Mouse (Mus musculus) forebrain, embryonic 15.5 days (tissue): ENCODE results near the gene 6430531B16Rik. TPM values are rescaled to one million over a fixed set of nuclear protein-coding genes. Genes with fewer than 3 reads are reported as not detected.

Experiments used
- ATAC-seq: fragments of 200-750 bp; cut with Nextera tagmentation; replicated peaks from 2 replicates; pipeline ENCODE4 v1.8.0; 2017; ENCODE audit warnings: mild to moderate bottlenecking, moderate TSS enrichment, moderate library complexity
- H3K27ac ChIP-seq: fragments of 300-500 bp; sonication (generic); replicated peaks from 2 replicates; pipeline ENCODE4 v1.5.1; 2015; ENCODE audit warnings: mild to moderate bottlenecking, inconsistent platforms
- H3K27me3 ChIP-seq: fragments of 300-500 bp; sonication (generic); 2 replicates; pipeline ENCODE4 v1.6.1; 2015; ENCODE audit warnings: inconsistent platforms
- H3K36me3 ChIP-seq: fragments of 300-500 bp; sonication (generic); 2 replicates; pipeline ENCODE4 v1.6.1; 2015; ENCODE audit warnings: mild to moderate bottlenecking, inconsistent platforms
- H3K4me1 ChIP-seq: fragments of 300-500 bp; sonication (generic); 2 replicates; pipeline ENCODE4 v1.6.1; 2015; ENCODE audit warnings: inconsistent platforms
- H3K4me2 ChIP-seq: fragments of 300-500 bp; sonication (generic); replicated peaks from 2 replicates; pipeline ENCODE4 v1.6.1; 2015; ENCODE audit warnings: mild to moderate bottlenecking, inconsistent platforms
- H3K4me3 ChIP-seq: fragments of 300-500 bp; sonication (generic); 2 replicates; pipeline ENCODE4 v1.5.1; 2015; ENCODE audit warnings: mild to moderate bottlenecking, inconsistent platforms
- H3K9ac ChIP-seq: fragments of 300-500 bp; sonication (generic); replicated peaks from 2 replicates; pipeline ENCODE4 v1.6.1; 2015; ENCODE audit warnings: mild to moderate bottlenecking, inconsistent platforms
- H3K9me3 ChIP-seq: fragments of 300-500 bp; sonication (generic); 2 replicates; pipeline ENCODE4 v1.6.1; 2016; ENCODE audit warnings: inconsistent platforms
- WGBS: fragments of 180-500 bp; shearing (Covaris S2); methylation state at CpG from one replicate; pipeline ENCODE4 v1.1.7; 2015; ENCODE audit warnings: mixed read lengths; 5-methylcytosine and 5-hydroxymethylcytosine counted together
- polyA plus RNA-seq: library from polyadenylated mRNA; unstranded; fragments of >200 nt; fragmentation: Nextera tagmentation; extraction: Ambion mirVana; gene quantifications from 2 replicates; pipeline ENCODE4 v1.2.1, GENCODE M21; 2015

6430531B16Rik gene
- polyA plus RNA-seq, 1 experiment from 2014 or later = 0.99 TPM

GRCm38 (mm10) chr7:139990864-139991394, 12.4 kb upstream of the 6430531B16Rik start:
- Histone ChIP-seq H3K4me1 (no peaks in the 10 kb centered on the region), H3K36me3 (peaks cover 11% of the 10 kb centered on the region), H3K4me2 (no peak overlapping the region), H3K4me3 (no peak overlapping the region), H3K27me3 (no peaks in the 10 kb centered on the region), H3K9ac (no peak overlapping the region), H3K9me3 (no peaks in the 10 kb centered on the region), H3K27ac (no peak overlapping the region)
- no peak for ATAC-seq
- 59% methylated on average over 8 of the region's 8 CpGs for WGBS

GRCm38 (mm10) chr7:139988272-139988671, 9.7 kb upstream of the 6430531B16Rik start:
- no peak for ATAC-seq
- Histone ChIP-seq H3K9me3 (no peaks in the 10 kb centered on the region), H3K4me1 (no peaks in the 10 kb centered on the region), H3K27me3 (no peaks in the 10 kb centered on the region), H3K4me2 (no peak overlapping the region), H3K9ac (no peak overlapping the region), H3K27ac (no peak overlapping the region), H3K4me3 (no peak overlapping the region), H3K36me3 (no peaks in the 10 kb centered on the region)
- 94% methylated on average over 9 of the region's 9 CpGs for WGBS

GRCm38 (mm10) chr7:139984505-139984904, 6.0 kb upstream of the 6430531B16Rik start:
- no peak for ATAC-seq
- WGBS = 93% methylated on average over 11 of the region's 11 CpGs
- H3K9ac ChIP-seq = no peak overlapping the region
- H3K4me2 ChIP-seq = no peak overlapping the region
- no peaks in the 10 kb centered on the region for H3K27me3 ChIP-seq
- H3K27ac ChIP-seq = no peak overlapping the region
- no peaks in the 10 kb centered on the region for H3K36me3 ChIP-seq
- H3K4me1 ChIP-seq = no peaks in the 10 kb centered on the region
- H3K9me3 ChIP-seq = no peaks in the 10 kb centered on the region
- H3K4me3 ChIP-seq = no peak overlapping the region

GRCm38 (mm10) chr7:139982058-139982457, 3.5 kb upstream of the 6430531B16Rik start:
- 0 out of 2 replicates have a peak, but pooled peaks cover 1% of the 10 kb centered on the region for H3K27me3 ChIP-seq
- WGBS = 88% methylated on average over 11 of the region's 11 CpGs
- H3K4me1 ChIP-seq = peaks cover 12% of the 10 kb centered on the region

GRCm38 (mm10) chr7:139980778-139981177, 2.2 kb upstream of the 6430531B16Rik start:
- H3K4me2 ChIP-seq = no peak overlapping the region
- H3K27me3 ChIP-seq = 0 out of 2 replicates have a peak, but pooled peaks cover 3% of the 10 kb centered on the region
- H3K4me1 ChIP-seq = peaks cover 12% of the 10 kb centered on the region
- H3K27ac ChIP-seq = no peak overlapping the region
- no peaks in the 10 kb centered on the region for H3K36me3 ChIP-seq
- no peak overlapping the region for H3K4me3 ChIP-seq
- WGBS = 52% methylated on average over 3 of the region's 3 CpGs
- H3K9ac ChIP-seq = no peak overlapping the region
- H3K9me3 ChIP-seq = no peaks in the 10 kb centered on the region
- no peak for ATAC-seq

More at GRCm38 (mm10) chr7:139982058-139982457, 3.5 kb upstream of the 6430531B16Rik start:
- no peak for ATAC-seq
- H3K9me3 ChIP-seq = no peaks in the 10 kb centered on the region
- H3K4me2 ChIP-seq = no peak overlapping the region
- no peak overlapping the region for H3K27ac ChIP-seq
- no peaks in the 10 kb centered on the region for H3K36me3 ChIP-seq
- H3K9ac ChIP-seq = no peak overlapping the region
- H3K4me3 ChIP-seq = no peak overlapping the region

- Histone ChIP-seq H3K27ac (no peak overlapping the region), H3K4me2 (peak overlapping the region; percentile 91), H3K4me3 (peak overlapping the region; percentile 67), H3K9ac (peak overlapping the region; percentile 66), H3K27me3 (0 out of 2 replicates have a peak, but pooled peaks cover 3% of the 10 kb centered on the region), H3K9me3 (no peaks in the 10 kb centered on the region), H3K4me1 (peaks cover 12% of the 10 kb centered on the region), H3K36me3 (no peaks in the 10 kb centered on the region)
- peak; percentile 51 for ATAC-seq
- 40% methylated on average over 13 of the region's 13 CpGs for WGBS
These were observed 610 bp upstream of the 6430531B16Rik start for GRCm38 (mm10) chr7:139979011-139979719.

- Histone ChIP-seq H3K4me1 (peaks cover 12% of the 10 kb centered on the region), H3K9ac (no peak overlapping the region), H3K36me3 (no peaks in the 10 kb centered on the region), H3K27ac (no peak overlapping the region), H3K9me3 (no peaks in the 10 kb centered on the region), H3K4me3 (no peak overlapping the region), H3K4me2 (no peak overlapping the region), H3K27me3 (0 out of 2 replicates have a peak, but pooled peaks cover 3% of the 10 kb centered on the region)
- WGBS = 47% methylated on average over 5 of the region's 5 CpGs
- ATAC-seq = no peak
These were observed 3.1 kb downstream of the 6430531B16Rik start for GRCm38 (mm10) chr7:139975471-139975870.

GRCm38 (mm10) chr7:139974307-139974706, 4.2 kb downstream of the 6430531B16Rik start:
- Histone ChIP-seq H3K4me1 (peaks cover 11% of the 10 kb centered on the region), H3K4me3 (no peak overlapping the region), H3K36me3 (no peaks in the 10 kb centered on the region), H3K27ac (no peak overlapping the region), H3K4me2 (no peak overlapping the region), H3K9me3 (no peaks in the 10 kb centered on the region), H3K27me3 (0 out of 2 replicates have a peak, but pooled peaks cover 3% of the 10 kb centered on the region), H3K9ac (no peak overlapping the region)
- ATAC-seq = no peak
- WGBS = 90% methylated on average over 10 of the region's 10 CpGs

- Histone ChIP-seq H3K27me3 (0 out of 2 replicates have a peak, but pooled peaks cover 7% of the 10 kb centered on the region), H3K4me3 (no peak overlapping the region), H3K9me3 (no peaks in the 10 kb centered on the region), H3K27ac (no peak overlapping the region), H3K36me3 (no peaks in the 10 kb centered on the region), H3K9ac (no peak overlapping the region), H3K4me1 (peaks cover under 1% of the 10 kb centered on the region; the same call in 1 of the 2 replicates), H3K4me2 (no peak overlapping the region)
- ATAC-seq = no peak
These were observed 5.6 kb downstream of the 6430531B16Rik start for GRCm38 (mm10) chr7:139972923-139973331.

GRCm38 (mm10) chr7:139971436-139971835, 7.1 kb downstream of the 6430531B16Rik start:
- no peak overlapping the region for H3K4me3 ChIP-seq
- H3K9ac ChIP-seq = no peak overlapping the region
- H3K27ac ChIP-seq = no peak overlapping the region
- no peaks in the 10 kb centered on the region for H3K4me1 ChIP-seq
- 73% methylated on average over 6 of the region's 6 CpGs for WGBS
- no peaks in the 10 kb centered on the region for H3K36me3 ChIP-seq
- ATAC-seq = no peak
- H3K4me2 ChIP-seq = no peak overlapping the region
- 0 out of 2 replicates have a peak, but pooled peaks cover 7% of the 10 kb centered on the region for H3K27me3 ChIP-seq
- no peaks in the 10 kb centered on the region for H3K9me3 ChIP-seq

- H3K4me2 ChIP-seq = no peak overlapping the region
- H3K4me1 ChIP-seq = no peaks in the 10 kb centered on the region
- 69% methylated on average over 5 of the region's 5 CpGs for WGBS
- ATAC-seq = no peak
- H3K9ac ChIP-seq = no peak overlapping the region
- H3K4me3 ChIP-seq = no peak overlapping the region
- no peaks in the 10 kb centered on the region for H3K36me3 ChIP-seq
- no peaks in the 10 kb centered on the region for H3K9me3 ChIP-seq
- H3K27me3 ChIP-seq = 0 out of 2 replicates have a peak, but pooled peaks cover 7% of the 10 kb centered on the region
- no peak overlapping the region for H3K27ac ChIP-seq
These were observed 7.6 kb downstream of the 6430531B16Rik start for GRCm38 (mm10) chr7:139970979-139971378.

GRCm38 (mm10) chr7:139970216-139970919, 8.2 kb downstream of the 6430531B16Rik start:
- no peak for ATAC-seq
- H3K36me3 ChIP-seq = no peaks in the 10 kb centered on the region
- H3K27me3 ChIP-seq = 0 out of 2 replicates have a peak, but pooled peaks cover 7% of the 10 kb centered on the region
- H3K4me2 ChIP-seq = no peak overlapping the region
- H3K27ac ChIP-seq = no peak overlapping the region
- H3K4me1 ChIP-seq = no peaks in the 10 kb centered on the region
- 87% methylated on average over 10 of the region's 10 CpGs for WGBS
- no peak overlapping the region for H3K4me3 ChIP-seq
- H3K9me3 ChIP-seq = no peaks in the 10 kb centered on the region
- H3K9ac ChIP-seq = no peak overlapping the region
